ENCODE assay signal across 30 mouse cellular contexts in the genomic region with DNA sequence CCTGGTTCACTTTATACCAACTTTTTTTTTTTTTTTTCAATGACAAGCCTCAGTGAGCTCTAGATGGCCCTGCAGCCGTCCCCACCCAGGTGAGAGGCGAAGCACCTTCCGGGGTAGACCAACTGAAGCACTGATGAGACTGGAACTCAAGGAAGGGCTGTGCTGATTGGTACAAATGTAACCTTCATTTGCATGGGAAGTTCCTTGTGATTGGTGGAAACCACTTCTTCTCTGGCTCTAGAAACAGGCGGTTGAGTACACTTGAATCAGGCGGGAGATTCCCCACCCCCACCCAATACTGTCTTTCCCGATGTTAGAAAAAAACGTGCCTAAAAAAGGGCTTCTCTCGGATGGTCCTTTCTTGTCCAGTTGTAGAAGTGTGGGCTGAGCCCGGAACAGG. TPM values are rescaled to one million over a fixed set of nuclear protein-coding genes. Genes with fewer than 3 reads are reported as not detected.
DNase-seq lines count a peak whose midpoint lies in the region; ATAC-seq lines count a peak whose summit lies in the region.
"Had no signal": no experiment of that assay in that cellular context is flagged by ENCODE, and none has a peak within 500 bp of the region (broad histone marks: within the 10 kb centered on the region; RNA-seq: fewer than 3 reads in every experiment).

No protein-coding gene starts in this region.

- no peak for ATAC-seq in kidney, embryonic 15.5 days (replicated peaks; ENCODE audit: low FRiP score)
- no peak for ATAC-seq in kidney, embryonic 14.5 days (ENCODE audit: low FRiP score, low TSS enrichment)
- no peak for ATAC-seq in stomach, embryonic 16.5 days (ENCODE audit: insufficient read depth, low FRiP score)
- ATAC-seq: forebrain, postnatal 0 days; hindbrain, embryonic 16.5 days; midbrain, embryonic 13.5 days had no signal

- no peak overlapping the region for H3K4me3 ChIP-seq in kidney, embryonic 15.5 days (replicated peaks)
- H3K4me3 ChIP-seq in kidney, embryonic 14.5 days (ENCODE audit: low read length) = no peak overlapping the region
- H3K4me3 ChIP-seq in stomach, embryonic 16.5 days (replicated peaks; ENCODE audit: low read length) = no peak overlapping the region
- H3K4me3 ChIP-seq: embryonic facial prominence, embryonic 10.5 days; embryonic facial prominence, embryonic 15.5 days; forebrain, embryonic 12.5 days; limb, embryonic 10.5 days; limb, embryonic 15.5 days; liver, embryonic 13.5 days; midbrain, embryonic 13.5 days; neural tube, embryonic 15.5 days had no signal

- DNase-seq in A20 (ENCODE audit: low read depth, low spot score) (peak; percentile 95), R1 (ENCODE audit: low read depth, low spot score) (peak; percentile 74)
- no peak for DNase-seq in spleen, postnatal 4 days (ENCODE audit: low spot score in 2 of 2)
- no peak for DNase-seq in heart, adult 18-20 months
- DNase-seq: adrenal gland, postnatal 14 days; cerebellum, adult 11-12 months; cerebellum, postnatal 14 days; forebrain, postnatal 0 days; heart, postnatal 14 days; kidney, adult 18-20 months; kidney, postnatal 4 days; layer of hippocampus, postnatal 36 days; liver, embryonic 13.5 days; lung, adult 18-20 months; right cerebral cortex, postnatal 25 days; thymus, postnatal 4 days had no signal

- H3K36me3 ChIP-seq in kidney, embryonic 15.5 days = no peaks in the 10 kb centered on the region
- H3K36me3 ChIP-seq in kidney, embryonic 14.5 days (ENCODE audit: control insufficient read depth, insufficient read depth, low read length) = no peaks in the 10 kb centered on the region
- no peaks in the 10 kb centered on the region for H3K36me3 ChIP-seq in stomach, embryonic 16.5 days (ENCODE audit: control insufficient read depth, insufficient read depth, low read length)
- H3K36me3 ChIP-seq: embryonic facial prominence, embryonic 10.5 days; embryonic facial prominence, embryonic 15.5 days; forebrain, embryonic 12.5 days; limb, embryonic 10.5 days; limb, embryonic 15.5 days; liver, embryonic 13.5 days; midbrain, embryonic 13.5 days; neural tube, embryonic 15.5 days had no signal

- 83% methylated on average over 9 of the region's 9 CpGs for WGBS in kidney, embryonic 15.5 days
- WGBS in kidney, embryonic 14.5 days = 88% methylated on average over 9 of the region's 9 CpGs
- 80% methylated on average over 9 of the region's 9 CpGs for whole genome bisulfite sequencing in stomach, embryonic 16.5 days

- peaks cover 34% of the 10 kb centered on the region for H3K4me1 ChIP-seq in kidney, embryonic 15.5 days
- H3K4me1 ChIP-seq in kidney, embryonic 14.5 days (ENCODE audit: control insufficient read depth, insufficient read depth, low read length) = peaks cover 15% of the 10 kb centered on the region
- H3K4me1 ChIP-seq in stomach, embryonic 16.5 days (ENCODE audit: control insufficient read depth, insufficient read depth, low read length) = no peaks in the 10 kb centered on the region

- no peaks in the 10 kb centered on the region for H3K9me3 ChIP-seq in kidney, embryonic 15.5 days (replicated peaks)
- no peaks in the 10 kb centered on the region for H3K9me3 ChIP-seq in kidney, embryonic 14.5 days (ENCODE audit: control insufficient read depth, low read length)
- H3K9me3 ChIP-seq in stomach, embryonic 16.5 days (replicated peaks; ENCODE audit: control insufficient read depth, low read length) = no peaks in the 10 kb centered on the region
- H3K9me3 ChIP-seq: embryonic facial prominence, embryonic 10.5 days; embryonic facial prominence, embryonic 15.5 days; forebrain, embryonic 12.5 days; limb, embryonic 10.5 days; limb, embryonic 15.5 days; liver, embryonic 13.5 days; midbrain, embryonic 13.5 days; neural tube, embryonic 15.5 days had no signal

- H3K27me3 ChIP-seq in kidney, embryonic 15.5 days = 0 out of 2 replicates have a peak, but pooled peaks cover 9% of the 10 kb centered on the region
- H3K27me3 ChIP-seq in kidney, embryonic 14.5 days (ENCODE audit: control insufficient read depth, insufficient read depth, low read length) = no peaks in the 10 kb centered on the region; the same call in 1 of the 2 replicates
- H3K27me3 ChIP-seq in stomach, embryonic 16.5 days (ENCODE audit: control insufficient read depth, insufficient read depth, low read length) = no peaks in the 10 kb centered on the region
- H3K27me3 ChIP-seq: embryonic facial prominence, embryonic 15.5 days; liver, embryonic 13.5 days; neural tube, embryonic 15.5 days had no signal

- H3K9ac ChIP-seq in kidney, embryonic 15.5 days = no peak overlapping the region
- H3K9ac ChIP-seq in kidney, embryonic 14.5 days (ENCODE audit: low read depth, low read length) = no peak overlapping the region
- H3K9ac ChIP-seq in stomach, embryonic 16.5 days (ENCODE audit: low read length) = no peak overlapping the region
- H3K9ac ChIP-seq: embryonic facial prominence, embryonic 15.5 days; forebrain, embryonic 12.5 days; forebrain, postnatal 0 days; limb, embryonic 15.5 days; liver, embryonic 13.5 days; midbrain, embryonic 13.5 days; neural tube, embryonic 15.5 days had no signal

- H3K4me2 ChIP-seq in kidney, embryonic 15.5 days = no peak overlapping the region
- no peak overlapping the region for H3K4me2 ChIP-seq in kidney, embryonic 14.5 days (replicated peaks; ENCODE audit: low read depth, low read length)
- H3K4me2 ChIP-seq in stomach, embryonic 16.5 days (ENCODE audit: low read depth, low read length) = no peak overlapping the region
- H3K4me2 ChIP-seq: embryonic facial prominence, embryonic 15.5 days; forebrain, embryonic 12.5 days; limb, embryonic 15.5 days; liver, embryonic 13.5 days; midbrain, embryonic 13.5 days; neural tube, embryonic 15.5 days had no signal

- 0 out of 2 replicates have a peak overlapping the region, but pooled peaks have one; percentile 27 for H3K27ac ChIP-seq in kidney, embryonic 15.5 days
- H3K27ac ChIP-seq in kidney, embryonic 14.5 days (ENCODE audit: low read depth, low read length) = no peak overlapping the region
- H3K27ac ChIP-seq in stomach, embryonic 16.5 days (ENCODE audit: low read length) = peak overlapping the region; percentile 85
- H3K27ac ChIP-seq: embryonic facial prominence, embryonic 10.5 days; forebrain, embryonic 12.5 days; liver, embryonic 13.5 days; midbrain, embryonic 13.5 days; neural tube, embryonic 15.5 days had no signal

RNA-seq across cellular contexts. Expression of a gene that starts 55.0 kb away (rescaled TPM):
- 0.67 and 0.81 TPM in 2 replicates for polyA plus RNA-seq in kidney, embryonic 15.5 days (2015; fragmentation: Nextera tagmentation; extraction: Ambion mirVana)
- polyA plus RNA-seq in kidney, embryonic 14.5 days (2014; fragmentation: Nextera tagmentation; extraction: Ambion mirVana) = 0.51 and 0.76 TPM in 2 replicates
- 0.57 and 0.92 TPM in 2 replicates for polyA plus RNA-seq in stomach, embryonic 16.5 days (2015; fragmentation: Nextera tagmentation; extraction: Ambion mirVana)
- not detected for total RNA-seq in heart, adult 18-20 months (2021)
- total RNA-seq: gastrocnemius, adult 8-10 months; heart, postnatal 14 days; megakaryocyte, adult 5-6 weeks; monocyte, adult 5-6 weeks had no signal

Comparison
In these comparisons a context has a peak if more than half of its experiments do, and no peak if none do; other contexts are left out.
1. DNase-seq: peak in A20 (single experiment) and R1 (single experiment); none in spleen, postnatal 4 days (0 of 2) and heart, adult 18-20 months (0 of 2).